15 mouse cellular contexts compared by ENCODE assay signal in genomic region chr15:80146153-80146552, GRCm38 (mm10). TPM values are rescaled to one million over a fixed set of nuclear protein-coding genes. Genes with fewer than 3 reads are reported as not detected.
DNase-seq lines count a peak whose midpoint lies in the region; ATAC-seq and TF ChIP-seq lines count a peak whose summit lies in the region.
"Had no signal": no experiment of that assay in that cellular context is flagged by ENCODE, and none has a peak within 500 bp of the region (broad histone marks: within the 10 kb centered on the region; RNA-seq: fewer than 3 reads in every experiment).

No protein-coding gene starts in this region.

- H3K4me1 ChIP-seq in heart, embryonic 12.5 days (replicated peaks), result peaks cover 27% of the 10 kb centered on the region
- H3K4me1 ChIP-seq in midbrain, embryonic 11.5 days (ENCODE audit: control insufficient read depth, insufficient read depth, low read length), result no peaks in the 10 kb centered on the region; the same call in 1 of the 2 replicates
- H3K4me1 ChIP-seq in midbrain, postnatal 0 days (ENCODE audit: insufficient read depth, low read length), result no peaks in the 10 kb centered on the region

- H3K4me3 ChIP-seq in heart, embryonic 12.5 days, result no peak overlapping the region
- no peak overlapping the region for H3K4me3 ChIP-seq in midbrain, embryonic 11.5 days (ENCODE audit: low read depth, low read length)
- H3K4me3 ChIP-seq in midbrain, postnatal 0 days (ENCODE audit: low read depth, low read length), result no peak overlapping the region
- H3K4me3 ChIP-seq: hindbrain, embryonic 10.5 days; liver, embryonic 15.5 days had no signal

- 45% methylated on average over 6 of the region's 6 CpGs for WGBS in heart, embryonic 12.5 days
- WGBS in midbrain, embryonic 11.5 days, result 78% methylated on average over 6 of the region's 6 CpGs
- 58% methylated on average over 6 of the region's 6 CpGs for WGBS in midbrain, postnatal 0 days

- peaks cover 3% of the 10 kb centered on the region; the same call in 1 of the 2 replicates for H3K9me3 ChIP-seq in heart, embryonic 12.5 days (replicated peaks)
- H3K9me3 ChIP-seq in midbrain, embryonic 11.5 days (ENCODE audit: control insufficient read depth, low read length), result no peaks in the 10 kb centered on the region
- no peaks in the 10 kb centered on the region for H3K9me3 ChIP-seq in midbrain, postnatal 0 days (ENCODE audit: low read length)

- H3K36me3 ChIP-seq in heart, embryonic 12.5 days, result peaks cover 68% of the 10 kb centered on the region
- 0 out of 2 replicates have a peak, but pooled peaks cover 4% of the 10 kb centered on the region for H3K36me3 ChIP-seq in midbrain, embryonic 11.5 days (ENCODE audit: control insufficient read depth, insufficient read depth, low read length)
- H3K36me3 ChIP-seq in midbrain, postnatal 0 days (ENCODE audit: insufficient read depth, low read length), result peaks cover 21% of the 10 kb centered on the region

- DNase-seq in heart, adult 18-20 months, result no peak
- peak; percentile 77 for DNase-seq in midbrain, embryonic 11.5 days (ENCODE audit: low spot score, missing footprints)
- no peak for DNase-seq in midbrain, postnatal 0 days (ENCODE audit: low spot score)
- peak; percentile 43 for DNase-seq in R1 (ENCODE audit: low read depth, low spot score)
- DNase-seq in kidney, adult 18-20 months, result no peak
- DNase-seq: cerebellum, adult 18-20 months; cerebellum, postnatal 25 days; embryo, embryonic 11 days; gastrocnemius, postnatal 25 days; kidney, postnatal 4 days; thymus, postnatal 36 days had no signal

- TF ChIP-seq CTCF in midbrain, postnatal 0 days (IDR thresholded peaks at IDR 0.05), result no peak

- H3K27ac ChIP-seq in heart, embryonic 12.5 days (ENCODE audit: poor library complexity, severe bottlenecking), result 0 out of 2 replicates have a peak overlapping the region, but pooled peaks have one; percentile 20
- no peak overlapping the region for H3K27ac ChIP-seq in midbrain, embryonic 11.5 days (ENCODE audit: low read depth, low read length)
- no peak overlapping the region for H3K27ac ChIP-seq in midbrain, postnatal 0 days (ENCODE audit: low read depth, low read length)
- H3K27ac ChIP-seq: hindbrain, embryonic 10.5 days; liver, embryonic 15.5 days had no signal

- ATAC-seq in heart, embryonic 12.5 days (ENCODE audit: insufficient number of reproducible peaks, low FRiP score), result no peak
- ATAC-seq in midbrain, embryonic 11.5 days (ENCODE audit: low FRiP score), result no peak
- ATAC-seq in midbrain, postnatal 0 days (ENCODE audit: low FRiP score), result no peak
- 0 out of 2 replicates have a peak, but pooled peaks have one; percentile 12 for ATAC-seq in megakaryocyte-erythroid progenitor cell, adult 5-6 weeks (replicated peaks; ENCODE audit: low FRiP score, low TSS enrichment, poor library complexity, severe bottlenecking)

- H3K9ac ChIP-seq in heart, embryonic 12.5 days, result no peak overlapping the region
- H3K9ac ChIP-seq in midbrain, embryonic 11.5 days (ENCODE audit: low read length), result no peak overlapping the region
- no peak overlapping the region for H3K9ac ChIP-seq in midbrain, postnatal 0 days (replicated peaks; ENCODE audit: low read length, poor library complexity, severe bottlenecking)
- H3K9ac ChIP-seq: liver, embryonic 15.5 days had no signal

- H3K27me3 ChIP-seq in heart, embryonic 12.5 days (replicated peaks), result no peaks in the 10 kb centered on the region
- H3K27me3 ChIP-seq in midbrain, embryonic 11.5 days (ENCODE audit: control insufficient read depth, insufficient read depth, low read length), result no peaks in the 10 kb centered on the region
- H3K27me3 ChIP-seq in midbrain, postnatal 0 days (ENCODE audit: insufficient read depth, low read length), result no peaks in the 10 kb centered on the region
- H3K27me3 ChIP-seq: liver, embryonic 15.5 days had no signal

- no peak overlapping the region for H3K4me2 ChIP-seq in heart, embryonic 12.5 days
- no peak overlapping the region for H3K4me2 ChIP-seq in midbrain, embryonic 11.5 days
- H3K4me2 ChIP-seq in midbrain, postnatal 0 days (ENCODE audit: low read depth, low read length, poor library complexity, severe bottlenecking), result no peak overlapping the region
- H3K4me2 ChIP-seq: liver, embryonic 15.5 days had no signal

RNA-seq across cellular contexts. Expression of gene Tab1, which starts 13.2 kb away (rescaled TPM):
- 30.5 TPM in 2 replicates for polyA plus RNA-seq in heart, embryonic 12.5 days (2016; fragmentation: Nextera tagmentation; extraction: Ambion mirVana)
- total RNA-seq in heart, adult 18-20 months (2021), result 10 to 100 TPM; 14.8 to 18.4 TPM
- 24.9 and 29.4 TPM in 2 replicates for polyA plus RNA-seq in midbrain, embryonic 11.5 days (2014; fragmentation: Nextera tagmentation; extraction: Ambion mirVana)
- 43.5 and 58.5 TPM in 2 replicates for total RNA-seq in midbrain, postnatal 0 days (2014; rRNA removed)
- 23.6 and 27.9 TPM in 2 replicates for polyA plus RNA-seq in midbrain, postnatal 0 days (2015; fragmentation: Nextera tagmentation; extraction: Ambion mirVana)
- 34.4 and 68.3 TPM in 2 replicates for total RNA-seq in megakaryocyte-erythroid progenitor cell, adult 5-6 weeks (2014; fragmentation: Nextera tagmentation)
- total RNA-seq in megakaryocyte-erythroid progenitor cell, adult 5-6 weeks (2017), result 13.8 and 20.4 TPM in 2 replicates

RNA-seq across cellular contexts. Expression of gene Mgat3, which starts 27.4 kb away (rescaled TPM):
- polyA plus RNA-seq in heart, embryonic 12.5 days (2016; fragmentation: Nextera tagmentation; extraction: Ambion mirVana), result 1.4 TPM in 2 replicates
- 1 to 10 TPM; 4.3 to 5.2 TPM for total RNA-seq in heart, adult 18-20 months (2021)
- polyA plus RNA-seq in midbrain, embryonic 11.5 days (2014; fragmentation: Nextera tagmentation; extraction: Ambion mirVana), result 8.0 and 10.7 TPM in 2 replicates
- 101 and 103 TPM in 2 replicates for total RNA-seq in midbrain, postnatal 0 days (2014; rRNA removed)
- 13.3 and 14.4 TPM in 2 replicates for polyA plus RNA-seq in midbrain, postnatal 0 days (2015; fragmentation: Nextera tagmentation; extraction: Ambion mirVana)
- not detected in 2 replicates for total RNA-seq in megakaryocyte-erythroid progenitor cell, adult 5-6 weeks (2014; fragmentation: Nextera tagmentation)
- total RNA-seq in megakaryocyte-erythroid progenitor cell, adult 5-6 weeks (2017), result not detected in 2 replicates

RNA-seq across cellular contexts. Expression of gene Rpl3, which starts 54.5 kb away (rescaled TPM):
- 601 and 631 TPM in 2 replicates for polyA plus RNA-seq in heart, embryonic 12.5 days (2016; fragmentation: Nextera tagmentation; extraction: Ambion mirVana)
- total RNA-seq in heart, adult 18-20 months (2021), result 100 to 1,000 TPM; 163 to 184 TPM
- polyA plus RNA-seq in midbrain, embryonic 11.5 days (2014; fragmentation: Nextera tagmentation; extraction: Ambion mirVana), result 1,032 and 1,053 TPM in 2 replicates
- 511 and 632 TPM in 2 replicates for total RNA-seq in midbrain, postnatal 0 days (2014; rRNA removed)
- polyA plus RNA-seq in midbrain, postnatal 0 days (2015; fragmentation: Nextera tagmentation; extraction: Ambion mirVana), result 500 and 515 TPM in 2 replicates
- total RNA-seq in megakaryocyte-erythroid progenitor cell, adult 5-6 weeks (2014; fragmentation: Nextera tagmentation), result 2,690 and 2,775 TPM in 2 replicates
- 3,160 and 3,275 TPM in 2 replicates for total RNA-seq in megakaryocyte-erythroid progenitor cell, adult 5-6 weeks (2017)

RNA-seq across cellular contexts. Expression of gene Syngr1, which starts 55.0 kb away (rescaled TPM):
- polyA plus RNA-seq in heart, embryonic 12.5 days (2016; fragmentation: Nextera tagmentation; extraction: Ambion mirVana), result 17.2 and 19.0 TPM in 2 replicates
- 100 to 1,000 TPM in 1 of 2 experiments, 10 to 100 TPM in 1; 80.2 to 107 TPM for total RNA-seq in heart, adult 18-20 months (2021)
- polyA plus RNA-seq in midbrain, embryonic 11.5 days (2014; fragmentation: Nextera tagmentation; extraction: Ambion mirVana), result 6.2 and 7.4 TPM in 2 replicates
- 162 and 220 TPM in 2 replicates for total RNA-seq in midbrain, postnatal 0 days (2014; rRNA removed)
- polyA plus RNA-seq in midbrain, postnatal 0 days (2015; fragmentation: Nextera tagmentation; extraction: Ambion mirVana), result 81.5 and 88.5 TPM in 2 replicates
- 12.7 and 18.1 TPM in 2 replicates for total RNA-seq in megakaryocyte-erythroid progenitor cell, adult 5-6 weeks (2014; fragmentation: Nextera tagmentation)
- total RNA-seq in megakaryocyte-erythroid progenitor cell, adult 5-6 weeks (2017), result 5.9 and 7.0 TPM in 2 replicates

Comparison
In these comparisons a context has a peak if more than half of its experiments do, and no peak if none do; other contexts are left out.
1. DNase-seq: peak in midbrain, embryonic 11.5 days (single experiment) and R1 (single experiment); none in heart, adult 18-20 months (0 of 2), midbrain, postnatal 0 days (single experiment) and kidney, adult 18-20 months (single experiment).
2. RNA of gene Mgat3, which starts 27.4 kb away (total RNA-seq): 101 to 103 TPM in midbrain, postnatal 0 days; 4.3 to 5.2 TPM in heart, adult 18-20 months and not detected in megakaryocyte-erythroid progenitor cell, adult 5-6 weeks; every median in the first group is over 10 times any median in the second.